Mouse (Mus musculus) stomach, postnatal 0 days (tissue): ENCODE measurements around the gene Thsd4.

Experiments
- CTCF ChIP-seq: IDR thresholded peaks from 2 replicates; pipeline ENCODE4 v1.5.1; 2016; ENCODE audit warnings: antibody characterized with exemption, low read depth, mild to moderate bottlenecking, moderate library complexity
- EP300 ChIP-seq: optimal IDR thresholded peaks from 2 replicates; pipeline ENCODE3; 2016; ENCODE audit warnings: antibody characterized with exemption

GRCm38 (mm10) chr9:60295199-60295598, 226.6 kb downstream of the Thsd4 start:
- TF ChIP-seq CTCF = no peak
- TF ChIP-seq EP300 = no peak
